Mouse (Mus musculus) spleen, postnatal 10 days (tissue): ENCODE data around the gene Pate4.
"Not testable (repeated sequence)": the region's sequence is repeated elsewhere in the genome, so short reads cannot be mapped to it uniquely, and the experiment has no call there.

Experiments
- DNase-seq, 2 experiments: peaks; one replicate each; pipeline ENCODE4 v3.0.0; 2021 to 2022; ENCODE audit warnings: low spot score in 2 of 2

The Pate4 gene

GRCm38 (mm10) chr9:35611841-35612240, at the start of gene Pate4:
TSS of gene Pate4 (minus strand) at chr9:35611941.
- DNase-seq = no peak

GRCm38 (mm10) chr9:35648102-35648501, 36.4 kb upstream of the Pate4 start, which contains the start of gene Pate3:
TSS of gene Pate3 (minus strand) at chr9:35648202.
- no peak for DNase-seq

- DNase-seq = no peak
These were observed 21.2 kb upstream of the Pate4 start for GRCm38 (mm10) chr9:35632981-35633380.

GRCm38 (mm10) chr9:35616784-35617183, 5.0 kb upstream of the Pate4 start:
- DNase-seq = not testable (repeated sequence)

- DNase-seq = no peak
These were observed 2.3 kb upstream of the Pate4 start for GRCm38 (mm10) chr9:35614005-35614404.

- no peak for DNase-seq
These were observed 3.9 kb downstream of the Pate4 start for GRCm38 (mm10) chr9:35607647-35608405.

- no peak for DNase-seq
These were observed 18.8 kb downstream of the Pate4 start for GRCm38 (mm10) chr9:35592903-35593302.

GRCm38 (mm10) chr9:35587674-35588073, 24.1 kb downstream of the Pate4 start:
- no peak for DNase-seq

- DNase-seq = no peak
These were observed 37.3 kb downstream of the Pate4 start for GRCm38 (mm10) chr9:35574416-35574815.

GRCm38 (mm10) chr9:35570663-35571062, 41.1 kb downstream of the Pate4 start:
- DNase-seq = no peak

GRCm38 (mm10) chr9:35569571-35570534, 41.9 kb downstream of the Pate4 start, which contains the start of the genes Pate2 and Hyls1:
TSS of gene Pate2 (plus strand) at chr9:35570284.
TSS of gene Hyls1 (minus strand) at chr9:35570398.
- peak; percentile 88 to 96 for DNase-seq

GRCm38 (mm10) chr9:35567995-35568394, 43.7 kb downstream of the Pate4 start:
- no peak for DNase-seq

GRCm38 (mm10) chr9:35564536-35565240, 47.1 kb downstream of the Pate4 start:
- no peak for DNase-seq

- DNase-seq = no peak
These were observed 50.2 kb downstream of the Pate4 start for GRCm38 (mm10) chr9:35561583-35561982.

- no peak for DNase-seq
These were observed 50.7 kb downstream of the Pate4 start for GRCm38 (mm10) chr9:35561076-35561475.

- DNase-seq = peak; percentile 42 to 78
These were observed 52.5 kb downstream of the Pate4 start for GRCm38 (mm10) chr9:35559009-35559890.

GRCm38 (mm10) chr9:35558257-35559008, 53.3 kb downstream of the Pate4 start, which contains the start of the genes Ddx25 and Pus3:
TSS of gene Ddx25 (minus strand) at chr9:35558528.
TSS of gene Pus3 (plus strand) at chr9:35558595.
- DNase-seq = peak in 1 of 2 experiments; percentile 24
